Mouse (Mus musculus): ENCODE data around the gene Mbtps1.

Gene Mbtps1

GRCm38 (mm10) chr8:119496848-119497247, 61.7 kb downstream of the Mbtps1 start:
- no peak for DNase-seq

GRCm38 (mm10) chr8:119487093-119487492, 71.4 kb downstream of the Mbtps1 start:
- no peak for DNase-seq

DNA sequence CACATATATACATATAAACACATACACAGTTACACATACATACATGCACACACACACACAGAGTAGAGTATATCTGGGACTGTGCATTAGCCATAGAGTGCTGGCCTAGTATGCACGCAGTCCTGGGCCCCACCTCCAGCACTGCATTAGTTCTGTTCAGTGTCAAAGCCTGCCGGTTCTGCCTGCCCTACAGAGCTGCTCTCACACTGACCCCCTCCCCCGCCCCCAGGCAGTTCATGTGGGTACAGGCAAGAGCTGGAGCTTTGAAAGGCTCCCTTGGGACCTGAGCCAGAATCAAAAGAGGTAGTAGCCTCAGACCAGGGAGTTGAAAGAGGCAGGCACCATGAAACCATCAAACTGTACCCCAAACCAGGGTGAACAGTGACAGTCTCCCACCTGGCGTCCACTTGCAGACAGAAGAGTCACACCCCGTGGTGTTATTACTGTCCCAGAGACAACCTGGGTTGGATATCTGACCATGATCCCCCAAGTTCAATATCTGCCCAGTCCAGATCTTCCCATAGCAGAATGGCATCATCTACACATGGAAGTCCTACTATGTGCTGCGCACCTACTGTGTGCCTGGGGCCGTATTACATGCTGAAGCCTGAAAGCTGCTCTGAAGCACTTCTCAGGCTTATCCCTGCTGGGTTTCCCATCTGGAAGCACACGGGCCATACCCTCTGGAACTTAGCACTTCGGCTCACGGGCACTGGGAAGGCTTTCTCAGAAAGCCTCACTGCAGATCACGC, 74.2 kb downstream of the Mbtps1 start:
- no peak for DNase-seq

GRCm38 (mm10) chr8:119478684-119479083, 79.9 kb downstream of the Mbtps1 start:
- no peak for DNase-seq

DNA sequence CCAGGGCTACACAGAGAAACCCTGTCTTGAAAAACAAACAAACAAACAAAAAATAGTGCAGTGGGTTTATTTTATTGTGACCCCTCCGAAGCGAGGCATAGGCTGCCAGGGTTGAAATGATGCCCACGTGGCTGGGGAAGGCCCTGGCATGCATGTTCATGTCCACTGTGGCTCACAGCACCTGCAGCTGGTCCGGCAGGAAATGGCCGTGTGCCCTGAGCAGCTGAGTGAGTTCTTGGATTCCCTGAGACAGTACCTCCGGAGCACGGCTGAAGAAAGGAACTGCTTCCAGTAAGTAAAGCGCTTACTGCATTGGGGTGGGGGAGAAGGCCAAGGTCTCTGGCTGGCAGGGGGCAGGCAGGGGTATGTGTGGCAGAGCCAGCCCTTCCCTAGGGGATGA, 90.4 kb downstream of the Mbtps1 start:
- no peak for DNase-seq

- no peak for DNase-seq
Measured at GRCm38 (mm10) chr8:119466794-119467193, 91.7 kb downstream of the Mbtps1 start.

- no peak for DNase-seq
Measured at GRCm38 (mm10) chr8:119466105-119466504, 92.4 kb downstream of the Mbtps1 start.

DNA sequence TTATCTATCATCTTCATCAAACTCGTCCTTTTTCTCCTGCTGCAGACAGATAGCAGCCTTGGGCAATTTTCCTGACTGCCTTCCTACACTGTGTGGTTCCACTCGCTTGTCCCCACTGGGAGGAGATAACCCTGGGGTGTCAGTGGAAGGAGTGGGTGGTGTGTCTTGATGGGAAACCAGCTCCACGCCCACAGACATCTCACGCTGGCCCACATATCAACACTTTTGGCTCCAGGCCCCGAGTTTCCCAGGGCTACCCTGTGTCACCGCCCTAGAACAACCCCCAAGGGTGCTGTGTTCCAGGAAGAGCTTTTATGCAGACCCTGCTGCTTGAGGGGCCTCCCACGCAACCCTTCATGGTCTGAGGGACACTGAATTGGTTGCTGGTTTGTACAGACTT, 94.8 kb downstream of the Mbtps1 start:
- DNase-seq = no peak

DNA sequence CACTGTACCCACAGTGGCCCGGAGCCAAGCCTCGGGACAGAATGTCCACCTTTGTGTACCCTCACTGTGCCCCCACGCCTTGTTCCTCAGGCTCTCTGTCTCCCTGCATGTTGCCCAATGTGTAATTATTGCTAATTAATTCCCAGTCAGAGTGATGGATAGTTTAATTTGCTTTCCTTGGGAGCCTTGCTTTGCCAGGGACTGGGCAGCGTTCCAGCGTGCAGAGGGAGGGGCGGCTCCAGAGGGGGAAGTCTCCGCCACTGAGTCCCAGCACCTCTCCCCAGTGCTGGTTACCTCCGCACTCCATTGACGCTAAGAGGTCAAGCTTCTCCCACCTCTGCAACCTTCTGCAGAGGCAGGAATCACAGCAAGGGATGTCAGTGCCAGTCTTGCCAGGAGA, 97.2 kb downstream of the Mbtps1 start:
- no peak for DNase-seq

DNA sequence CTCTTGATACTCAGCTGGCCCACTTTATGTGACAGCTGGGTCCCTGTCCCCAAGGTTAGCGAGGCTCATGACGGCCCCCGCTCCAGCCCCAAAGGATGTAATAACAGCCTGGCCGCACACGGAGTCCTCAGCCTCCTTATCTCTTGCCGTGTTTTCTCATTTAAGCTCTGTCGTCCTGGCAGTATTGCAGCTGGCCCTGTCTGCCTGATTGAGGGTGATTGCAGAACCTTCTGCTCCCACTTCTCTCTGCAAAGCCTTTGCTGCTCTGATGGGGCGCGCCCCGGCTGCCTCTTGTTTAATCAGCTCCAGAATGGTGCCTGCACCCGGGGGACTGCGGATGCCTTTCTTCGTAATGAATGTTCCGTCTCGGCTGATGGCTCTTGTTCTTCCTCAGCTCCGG, 98.8 kb downstream of the Mbtps1 start:
- DNase-seq = no peak

Data from cerebellum, adult 8-10 months (tissue).